Mouse (Mus musculus): ENCODE measurements around the gene 4921501E09Rik. TPM values are rescaled to one million over a fixed set of nuclear protein-coding genes. Genes with fewer than 3 reads are reported as not detected.

The 4921501E09Rik gene
- polyA plus RNA-seq (2014; fragmentation: Illumina TruSeq; extraction: RNeasy Lipid Tissue Mini Kit (QIAGEN cat#74804); ENCODE audit: low read depth, low replicate concordance), result not detected

DNA sequence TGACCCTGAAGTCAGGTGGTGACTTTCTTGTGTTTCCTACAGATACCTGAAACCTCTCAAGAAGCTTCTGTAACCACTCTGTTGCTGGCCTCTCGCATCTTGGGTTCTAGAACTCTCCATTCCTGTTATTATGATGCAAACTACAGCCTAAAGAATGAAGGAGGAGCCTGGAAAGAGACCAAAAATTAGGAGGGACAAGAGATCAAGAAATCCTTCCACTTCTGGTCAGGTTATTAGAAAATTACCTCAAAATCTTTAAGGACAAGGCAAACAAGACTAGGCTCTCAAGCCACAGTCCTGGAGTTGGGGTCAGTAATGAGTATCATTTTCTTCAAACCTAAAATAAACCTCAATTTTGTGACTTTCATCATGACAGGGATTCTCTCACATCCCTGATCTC lies at the start of gene 4921501E09Rik:
4921501E09Rik (minus strand) TSS at position 101 of the 400 bp plus-strand sequence.

DNA sequence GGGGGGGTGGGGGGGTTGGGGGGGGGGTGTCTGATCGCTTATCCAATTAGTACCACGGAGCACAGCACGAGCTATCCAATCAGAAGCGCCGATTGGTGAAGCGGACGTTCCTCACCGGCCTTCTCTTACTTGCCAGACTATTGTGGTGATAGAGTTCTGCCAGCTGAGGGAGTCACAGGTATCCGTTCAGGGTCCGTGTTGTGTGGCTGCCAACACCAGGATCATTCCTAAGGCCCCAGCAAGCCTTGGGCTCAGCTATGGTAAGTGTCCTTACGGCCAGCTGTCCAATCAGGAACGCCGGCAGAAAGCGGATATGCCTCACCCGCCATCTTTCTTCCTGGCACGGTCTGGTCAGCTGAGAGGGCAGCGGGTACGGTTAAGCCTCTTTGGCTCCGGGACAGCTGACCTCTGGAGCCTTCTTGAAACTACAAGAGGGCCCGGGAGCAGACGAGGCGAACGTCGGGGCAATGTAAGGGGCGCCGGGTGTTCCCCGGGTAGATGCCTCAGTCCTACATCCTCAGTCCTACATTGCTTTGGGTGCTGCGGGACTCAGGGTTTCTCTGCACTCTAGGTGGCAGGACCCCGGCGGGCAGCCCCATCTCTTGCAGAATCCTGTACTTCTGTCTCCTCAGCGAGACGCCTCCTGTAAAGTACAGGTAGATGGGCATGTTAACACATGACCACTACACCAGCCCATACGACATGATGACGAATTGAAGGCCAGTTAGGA lies 21.5 kb upstream of the 4921501E09Rik start, which contains the start of gene Zfp563:
Zfp563 (plus strand) TSS at position 91 of the 730 bp plus-strand sequence.

DNA sequence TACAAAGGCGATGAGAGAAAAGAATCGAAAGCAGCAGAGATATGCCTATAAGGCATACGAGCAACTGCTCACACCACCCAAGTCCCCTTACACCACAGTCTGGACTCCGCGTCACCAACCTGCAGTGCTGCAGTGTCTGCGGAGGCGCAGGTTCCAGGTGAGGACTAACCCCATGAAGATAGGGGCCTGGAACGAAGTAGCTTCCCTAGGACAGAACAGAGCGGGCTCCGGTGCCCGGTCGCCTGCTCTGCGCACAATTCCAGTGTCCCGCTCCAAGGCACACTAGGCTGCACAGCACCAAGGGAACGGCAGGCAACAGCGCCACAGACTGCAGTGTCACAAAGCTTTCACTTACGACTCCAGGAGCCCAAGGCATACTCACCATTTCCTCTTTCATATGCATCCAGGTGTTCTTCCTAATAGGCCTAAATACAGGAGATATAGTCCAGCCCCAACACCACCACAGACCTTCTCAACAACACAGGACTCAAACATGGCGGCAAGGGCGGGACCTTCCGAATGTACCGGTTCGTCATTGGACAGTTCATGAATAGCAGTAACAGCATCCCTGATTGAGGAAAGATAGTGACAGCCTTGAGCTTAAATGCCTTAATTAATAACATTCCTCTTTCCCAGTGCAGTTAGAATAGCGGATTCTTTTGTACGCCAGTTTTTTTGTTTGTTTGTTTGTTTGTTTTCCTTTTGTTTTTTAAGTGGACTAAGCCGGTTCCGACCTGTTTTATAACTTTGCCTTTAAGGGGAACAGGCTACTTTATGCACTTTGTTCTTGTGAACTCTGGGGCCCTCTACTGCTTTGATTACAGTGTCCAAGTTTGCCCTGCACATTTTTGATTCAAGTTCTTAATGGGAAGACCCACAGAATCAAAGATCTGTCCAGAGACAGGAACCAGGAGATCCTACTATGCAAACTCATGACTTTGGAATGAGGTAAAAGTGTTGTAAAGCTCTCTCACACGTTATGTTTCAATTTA lies 34.7 kb downstream of the 4921501E09Rik start, which contains the start of gene Zfp763:
Zfp763 (minus strand) TSS at position 503 of the 992 bp plus-strand sequence.

Other genes with a start within 250 kb of the 4921501E09Rik start
- 24.1 TPM for gene Zfp799, start 237.8 kb downstream of the 4921501E09Rik start, polyA plus RNA-seq (2014; fragmentation: Illumina TruSeq; extraction: RNeasy Lipid Tissue Mini Kit (QIAGEN cat#74804); ENCODE audit: low read depth, low replicate concordance)
- 8.9 TPM for gene Zfp870, start 176.4 kb downstream of the 4921501E09Rik start, polyA plus RNA-seq (2014; fragmentation: Illumina TruSeq; extraction: RNeasy Lipid Tissue Mini Kit (QIAGEN cat#74804); ENCODE audit: low read depth, low replicate concordance)
- gene Cyp4f14, start 150.7 kb downstream of the 4921501E09Rik start, polyA plus RNA-seq (2014; fragmentation: Illumina TruSeq; extraction: RNeasy Lipid Tissue Mini Kit (QIAGEN cat#74804); ENCODE audit: low read depth, low replicate concordance), result 33.8 TPM
- 23.7 TPM for gene Cyp4f13, start 120.7 kb downstream of the 4921501E09Rik start, polyA plus RNA-seq (2014; fragmentation: Illumina TruSeq; extraction: RNeasy Lipid Tissue Mini Kit (QIAGEN cat#74804); ENCODE audit: low read depth, low replicate concordance)
- gene Zfp472, start 102.2 kb downstream of the 4921501E09Rik start, polyA plus RNA-seq (2014; fragmentation: Illumina TruSeq; extraction: RNeasy Lipid Tissue Mini Kit (QIAGEN cat#74804); ENCODE audit: low read depth, low replicate concordance), result 21.5 TPM
- gene Zfp952, start 74.9 kb downstream of the 4921501E09Rik start, polyA plus RNA-seq (2014; fragmentation: Illumina TruSeq; extraction: RNeasy Lipid Tissue Mini Kit (QIAGEN cat#74804); ENCODE audit: low read depth, low replicate concordance), result 26.9 TPM
- 15.7 TPM for gene Zfp763, start 34.7 kb downstream of the 4921501E09Rik start, polyA plus RNA-seq (2014; fragmentation: Illumina TruSeq; extraction: RNeasy Lipid Tissue Mini Kit (QIAGEN cat#74804); ENCODE audit: low read depth, low replicate concordance)
- 22.4 TPM for gene Zfp563, start 21.3 kb upstream of the 4921501E09Rik start, polyA plus RNA-seq (2014; fragmentation: Illumina TruSeq; extraction: RNeasy Lipid Tissue Mini Kit (QIAGEN cat#74804); ENCODE audit: low read depth, low replicate concordance)
- gene Morc2b, start 71.6 kb upstream of the 4921501E09Rik start, polyA plus RNA-seq (2014; fragmentation: Illumina TruSeq; extraction: RNeasy Lipid Tissue Mini Kit (QIAGEN cat#74804); ENCODE audit: low read depth, low replicate concordance), result not detected
- gene Olfr55, start 100.4 kb upstream of the 4921501E09Rik start, polyA plus RNA-seq (2014; fragmentation: Illumina TruSeq; extraction: RNeasy Lipid Tissue Mini Kit (QIAGEN cat#74804); ENCODE audit: low read depth, low replicate concordance), result not detected
- not detected for gene Olfr239, start 123.2 kb upstream of the 4921501E09Rik start, polyA plus RNA-seq (2014; fragmentation: Illumina TruSeq; extraction: RNeasy Lipid Tissue Mini Kit (QIAGEN cat#74804); ENCODE audit: low read depth, low replicate concordance)
- gene Olfr1564, start 153.6 kb upstream of the 4921501E09Rik start, polyA plus RNA-seq (2014; fragmentation: Illumina TruSeq; extraction: RNeasy Lipid Tissue Mini Kit (QIAGEN cat#74804); ENCODE audit: low read depth, low replicate concordance), result 0.16 TPM
- 40.2 TPM for gene Zfp955a, start 187.1 kb upstream of the 4921501E09Rik start, polyA plus RNA-seq (2014; fragmentation: Illumina TruSeq; extraction: RNeasy Lipid Tissue Mini Kit (QIAGEN cat#74804); ENCODE audit: low read depth, low replicate concordance)
- not detected for gene Olfr63, start 196.6 kb upstream of the 4921501E09Rik start, polyA plus RNA-seq (2014; fragmentation: Illumina TruSeq; extraction: RNeasy Lipid Tissue Mini Kit (QIAGEN cat#74804); ENCODE audit: low read depth, low replicate concordance)
- gene Zfp955b, start 221.5 kb upstream of the 4921501E09Rik start, polyA plus RNA-seq (2014; fragmentation: Illumina TruSeq; extraction: RNeasy Lipid Tissue Mini Kit (QIAGEN cat#74804); ENCODE audit: low read depth, low replicate concordance), result 27.4 TPM